Mouse (Mus musculus): ENCODE measurements around the gene Plpp1.

Plpp1 gene

DNA sequence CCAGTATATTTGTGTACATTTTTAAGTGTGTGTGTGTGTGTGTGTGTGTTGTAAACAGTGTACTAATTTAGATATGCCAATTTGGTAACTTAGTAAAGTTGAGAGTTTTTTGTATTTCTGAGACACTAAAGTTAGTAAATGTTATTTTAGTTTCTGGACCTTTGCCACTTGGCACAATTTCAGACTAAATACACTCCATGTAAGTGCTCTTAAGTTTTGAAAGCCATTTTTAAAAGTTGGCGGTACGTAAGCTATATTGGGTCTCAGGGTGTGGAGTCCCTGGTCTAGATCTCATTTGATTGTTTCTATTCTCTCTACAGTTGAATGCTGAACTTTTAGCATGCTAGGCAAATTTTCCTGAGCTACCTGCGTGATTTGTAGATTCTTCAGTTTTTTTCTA lies 17.5 kb downstream of the Plpp1 start:
- in situ Hi-C loops (cut with MboI) = no loop called here

DNA sequence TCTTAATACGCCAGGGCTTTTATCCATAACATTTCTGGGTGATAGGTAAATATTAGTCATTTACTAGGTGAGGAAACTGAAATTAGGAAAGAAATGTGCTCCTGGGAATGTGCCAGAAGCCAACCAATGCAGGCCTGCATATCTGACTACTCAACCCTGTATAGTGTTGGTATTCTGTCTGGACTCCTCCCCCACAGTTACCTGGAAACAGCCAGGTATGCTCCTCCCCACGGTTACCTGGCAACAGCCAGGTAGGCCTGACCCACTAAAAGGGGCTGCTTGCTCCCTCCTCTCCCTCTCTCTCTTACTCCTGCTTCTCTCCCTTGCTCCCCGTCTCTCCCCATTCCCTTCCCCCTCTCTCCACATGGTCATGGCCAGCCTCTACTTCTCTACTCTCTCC lies 21.8 kb downstream of the Plpp1 start:
- in situ Hi-C loops (cut with MboI) = no loop called here

DNA sequence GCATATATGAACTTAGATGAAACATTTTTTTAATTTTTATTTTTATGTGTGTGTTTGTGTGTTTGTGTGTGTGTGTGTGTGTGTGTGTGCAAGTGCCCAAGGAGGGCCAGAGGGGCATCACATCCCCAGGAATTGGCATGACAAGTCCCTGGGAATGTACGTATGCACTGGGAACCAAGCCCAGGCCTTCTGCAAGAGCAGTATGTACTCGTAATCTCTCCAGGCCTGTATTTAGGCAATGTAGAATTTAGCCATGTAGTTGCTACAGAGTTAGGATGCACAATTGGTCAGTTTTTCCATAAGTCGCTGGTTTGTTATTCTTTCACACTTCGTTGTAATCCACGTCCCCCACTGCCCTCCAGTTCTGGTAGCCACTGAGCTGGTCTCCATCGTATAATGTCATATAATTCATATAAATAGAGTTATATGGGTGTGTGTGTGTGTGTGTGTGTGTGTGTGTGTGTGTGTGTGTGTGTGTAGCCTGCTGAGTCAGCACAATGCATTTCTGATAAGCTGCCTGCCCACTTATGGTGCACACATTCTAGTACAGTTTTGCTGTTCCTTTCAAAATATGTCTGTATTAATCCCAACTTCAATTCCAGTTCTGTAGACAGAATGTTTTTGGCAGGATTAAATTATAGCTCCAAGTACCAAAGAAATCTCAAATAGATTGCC lies 22.8 kb downstream of the Plpp1 start:
- in situ Hi-C loops (cut with MboI) = no loop called here

DNA sequence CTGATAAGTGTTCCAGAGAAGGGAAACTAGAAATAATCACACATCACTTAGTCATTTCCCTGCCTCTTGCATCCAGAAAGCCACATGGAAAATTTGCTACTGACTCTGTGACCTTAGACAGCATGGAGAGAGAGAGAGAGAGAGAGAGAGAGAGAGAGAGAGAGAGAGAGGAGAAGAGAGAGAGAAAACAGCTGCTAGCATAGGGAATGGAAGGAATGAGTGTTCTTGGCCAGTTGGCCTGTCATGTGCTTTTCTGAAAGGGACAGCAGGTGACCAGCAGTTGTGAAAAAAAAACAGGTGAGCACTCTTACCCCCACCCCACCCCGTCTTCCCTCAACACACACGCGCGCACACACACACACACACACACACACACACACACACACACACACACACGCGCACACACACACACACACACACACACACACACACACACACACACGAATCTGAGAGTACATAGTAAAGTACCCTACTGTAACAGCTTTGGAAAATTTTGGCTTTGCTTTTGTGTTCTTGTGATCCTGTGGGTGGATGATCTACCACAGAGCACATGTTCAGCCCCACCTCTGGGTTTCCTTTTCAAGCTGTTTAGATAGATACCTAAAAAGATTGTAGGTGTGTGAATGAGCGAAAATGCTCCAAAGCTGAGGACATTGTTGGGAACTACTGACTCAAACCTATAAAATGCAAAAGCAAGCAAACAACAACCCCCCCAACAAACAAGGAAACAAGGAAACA lies 23.5 kb downstream of the Plpp1 start:
- in situ Hi-C loops (cut with MboI) = no loop called here

DNA sequence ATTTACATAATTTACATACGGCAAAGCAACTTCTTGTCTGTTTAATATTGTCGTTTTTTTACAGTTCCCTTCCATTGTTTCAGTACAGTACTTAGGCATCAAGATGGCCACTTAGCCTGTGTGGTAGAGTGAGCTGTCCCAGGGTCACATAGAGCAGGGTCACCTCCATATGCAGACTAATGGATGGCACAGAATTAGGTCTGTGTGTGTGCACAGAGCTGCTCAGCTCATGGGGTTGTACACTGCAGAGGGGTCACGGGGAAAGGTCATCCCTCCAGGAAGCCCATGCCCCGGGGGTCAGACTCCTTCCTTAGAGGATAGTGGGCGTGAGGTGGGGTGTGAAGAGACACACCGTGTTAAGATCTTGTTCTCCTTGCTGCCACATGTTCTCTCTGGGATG lies 24.9 kb downstream of the Plpp1 start:
- in situ Hi-C loops (cut with MboI) = no loop called here

DNA sequence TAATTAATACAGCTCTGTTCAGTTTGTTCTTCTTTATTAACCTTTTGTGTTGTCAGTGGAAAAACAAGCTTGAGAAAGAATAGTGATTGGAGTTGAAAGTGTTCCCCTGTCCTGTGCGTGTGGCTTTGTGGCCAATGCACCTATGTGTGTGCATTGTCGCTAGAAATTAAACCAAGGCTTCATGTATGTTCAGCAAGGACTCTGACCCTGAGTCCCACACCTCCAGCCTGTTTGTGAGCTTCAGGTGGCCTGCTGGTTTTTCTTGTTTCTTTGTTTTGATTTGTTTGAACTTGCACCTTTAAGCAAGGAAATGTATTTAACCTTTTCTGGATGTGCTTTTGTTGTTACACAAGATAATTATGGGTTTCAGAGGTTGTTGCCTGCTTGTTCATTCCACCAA lies 29.0 kb downstream of the Plpp1 start:
- in situ Hi-C loops (cut with MboI) = no loop called here

DNA sequence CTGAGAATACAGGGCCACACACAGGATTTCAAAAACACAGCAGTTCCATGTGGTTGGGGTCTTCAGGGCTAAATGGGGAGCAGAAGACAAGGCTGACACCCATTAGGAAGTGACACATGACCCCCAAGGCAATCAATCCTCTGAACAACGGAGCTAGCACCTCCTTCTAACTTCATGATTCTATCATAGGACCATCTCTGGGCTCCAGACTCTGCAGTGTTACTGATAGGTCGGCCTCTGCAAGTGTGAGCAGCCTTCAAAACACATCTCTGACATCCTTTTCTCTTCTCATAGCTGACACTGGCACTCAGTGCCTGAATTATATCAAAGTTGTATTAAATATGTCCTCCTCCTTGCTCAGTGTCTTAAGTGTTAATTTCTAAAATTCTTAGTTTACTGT lies 32.0 kb downstream of the Plpp1 start:
- in situ Hi-C loops (cut with MboI) = no loop called here

DNA sequence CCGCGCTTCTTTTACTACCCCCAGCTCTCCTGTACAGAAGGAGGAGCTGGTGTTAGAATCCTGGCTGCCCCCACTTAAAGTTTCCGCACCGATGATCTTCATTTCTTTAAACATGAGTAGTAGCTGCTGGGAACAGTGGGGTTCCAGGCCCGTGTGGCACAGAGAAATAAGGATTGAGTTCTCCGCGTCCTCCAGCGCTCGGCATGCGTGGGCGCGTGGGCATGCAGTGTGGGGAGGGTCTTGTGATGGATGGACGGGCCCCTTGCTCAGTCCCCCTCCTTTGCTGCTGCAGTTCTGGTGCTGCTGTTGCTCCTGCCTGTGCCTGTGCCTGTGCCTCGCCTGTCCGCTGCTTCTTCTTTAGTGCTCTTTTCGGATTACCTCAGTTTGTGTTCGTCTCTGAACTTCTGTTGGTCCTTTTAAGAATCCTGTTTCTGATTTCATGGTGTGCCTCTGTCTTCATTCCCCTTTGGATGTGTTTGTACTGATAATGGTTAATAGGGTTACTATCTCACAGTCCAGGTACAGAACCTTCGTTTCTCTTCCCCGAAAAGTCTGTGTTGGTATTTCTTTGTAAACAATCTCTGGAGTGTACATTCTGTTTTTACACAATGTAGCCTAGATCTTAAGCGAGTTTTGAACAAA lies 32.8 kb downstream of the Plpp1 start:
- in situ Hi-C loops (cut with MboI) = no loop called here

DNA sequence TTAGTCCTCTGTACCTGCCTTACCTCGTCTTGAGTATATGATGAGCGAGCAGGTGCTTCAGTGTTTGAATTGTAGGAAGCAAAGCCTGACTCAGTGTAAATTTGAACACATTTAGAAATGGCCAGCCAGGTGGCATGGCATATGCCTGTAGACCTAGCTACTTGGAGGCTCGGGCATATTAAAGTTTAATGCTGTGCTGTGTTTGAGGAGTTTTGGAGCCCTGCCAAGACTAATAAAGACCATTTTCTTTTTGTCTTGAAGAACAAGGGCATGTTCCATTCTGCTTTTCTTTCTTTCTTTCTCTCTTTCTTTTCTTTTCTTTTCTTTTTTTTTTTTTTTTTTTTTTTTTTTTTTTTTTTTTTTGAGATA lies 33.3 kb downstream of the Plpp1 start:
- in situ Hi-C loops (cut with MboI) = no loop called here

DNA sequence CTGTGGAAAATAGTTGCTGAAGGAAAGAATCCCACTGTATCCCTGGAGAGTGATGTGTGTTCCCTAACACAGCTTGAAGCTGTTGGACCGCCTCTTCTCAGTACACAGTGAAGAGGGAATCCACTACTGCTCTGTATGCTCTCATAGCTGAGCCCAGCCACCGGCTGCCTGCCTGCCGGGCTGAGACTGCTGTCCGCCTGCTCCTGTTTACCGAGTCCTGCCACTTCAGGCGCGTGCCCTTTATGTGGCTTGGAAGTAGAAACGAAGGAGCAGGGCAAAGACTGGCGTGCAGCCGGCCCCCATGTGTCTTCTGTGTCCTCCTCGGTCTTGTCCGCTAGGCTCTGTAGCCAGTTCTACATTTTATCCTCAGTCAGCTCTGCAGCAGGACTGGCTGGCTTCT lies 34.5 kb downstream of the Plpp1 start:
- in situ Hi-C loops (cut with MboI) = no loop called here

DNA sequence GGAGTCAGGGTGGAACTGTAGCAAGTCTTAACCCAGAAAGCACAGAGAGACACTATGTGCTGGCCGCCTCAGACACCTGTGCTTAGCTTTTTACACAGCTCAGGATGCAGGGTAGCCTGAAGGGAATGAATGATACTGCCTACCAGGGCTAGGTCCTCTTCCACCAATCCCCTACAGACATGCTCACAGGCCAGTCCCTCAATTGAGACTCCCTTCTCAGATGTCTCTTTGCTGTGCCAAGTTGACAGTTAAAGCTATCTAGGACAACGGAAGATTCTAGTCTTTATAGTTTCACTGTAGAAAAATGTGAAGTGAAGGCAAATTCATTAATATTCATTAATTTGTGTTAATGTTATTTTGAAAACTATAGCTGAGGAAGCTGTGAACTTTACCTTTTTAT lies 36.4 kb downstream of the Plpp1 start:
- in situ Hi-C loops (cut with MboI) = no loop called here

DNA sequence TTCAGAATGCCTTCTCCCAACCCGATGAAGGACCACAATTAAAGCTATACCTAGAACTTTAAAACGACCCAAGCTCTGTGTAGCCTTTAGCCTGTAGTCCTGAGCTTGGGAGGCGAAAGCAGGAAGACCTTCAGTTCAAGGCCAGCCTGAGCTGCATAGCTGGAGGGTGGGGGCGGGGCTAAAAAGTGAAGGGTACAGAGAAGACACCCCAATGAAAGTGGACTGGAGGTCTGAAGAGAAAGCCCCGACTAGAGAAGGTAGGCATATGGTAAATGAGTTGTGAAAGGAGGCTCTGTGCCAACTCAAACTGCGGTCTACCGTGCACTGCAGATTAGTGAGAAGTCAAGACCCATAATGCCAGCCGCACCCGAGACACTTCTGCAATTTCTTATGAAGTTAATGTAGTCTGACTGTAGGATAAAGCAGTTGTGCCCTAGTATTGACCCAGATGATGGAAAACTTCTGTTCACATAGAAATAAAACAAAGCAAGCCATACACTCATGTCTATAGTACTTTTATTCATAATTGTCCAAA lies 37.1 kb downstream of the Plpp1 start:
- in situ Hi-C loops (cut with MboI) = no loop called here

DNA sequence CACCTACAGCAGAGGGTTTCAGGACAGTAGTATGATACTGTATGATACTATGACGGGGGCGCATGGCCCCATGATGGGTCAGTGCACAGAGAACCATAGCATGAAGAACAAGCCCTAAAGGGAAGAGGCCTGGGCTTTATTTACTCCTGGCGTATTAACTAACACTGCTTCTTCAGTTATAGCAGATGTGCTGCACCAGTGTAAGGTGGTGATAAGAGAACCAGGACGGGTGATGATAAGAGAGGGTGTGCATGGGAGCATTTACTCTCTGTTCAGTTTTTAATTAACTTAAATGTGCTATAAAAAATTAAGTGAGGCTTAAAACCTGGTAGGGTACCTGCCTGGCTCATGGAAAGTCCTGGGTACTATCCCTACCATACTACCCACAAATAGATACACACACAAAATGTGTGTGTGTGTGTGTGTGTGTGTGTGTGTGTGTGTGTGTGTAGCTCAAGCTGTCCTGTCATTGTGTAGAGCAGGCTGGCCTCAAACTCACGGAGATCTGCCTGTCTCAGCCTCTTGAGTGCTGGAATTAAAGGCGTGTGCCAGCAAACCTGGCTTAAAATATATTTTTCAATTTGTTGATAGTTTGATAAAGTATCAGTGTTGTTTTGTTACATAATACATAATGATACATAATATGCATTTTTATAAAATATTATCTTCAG lies 38.1 kb downstream of the Plpp1 start:
- in situ Hi-C loops (cut with MboI) = no loop called here

DNA sequence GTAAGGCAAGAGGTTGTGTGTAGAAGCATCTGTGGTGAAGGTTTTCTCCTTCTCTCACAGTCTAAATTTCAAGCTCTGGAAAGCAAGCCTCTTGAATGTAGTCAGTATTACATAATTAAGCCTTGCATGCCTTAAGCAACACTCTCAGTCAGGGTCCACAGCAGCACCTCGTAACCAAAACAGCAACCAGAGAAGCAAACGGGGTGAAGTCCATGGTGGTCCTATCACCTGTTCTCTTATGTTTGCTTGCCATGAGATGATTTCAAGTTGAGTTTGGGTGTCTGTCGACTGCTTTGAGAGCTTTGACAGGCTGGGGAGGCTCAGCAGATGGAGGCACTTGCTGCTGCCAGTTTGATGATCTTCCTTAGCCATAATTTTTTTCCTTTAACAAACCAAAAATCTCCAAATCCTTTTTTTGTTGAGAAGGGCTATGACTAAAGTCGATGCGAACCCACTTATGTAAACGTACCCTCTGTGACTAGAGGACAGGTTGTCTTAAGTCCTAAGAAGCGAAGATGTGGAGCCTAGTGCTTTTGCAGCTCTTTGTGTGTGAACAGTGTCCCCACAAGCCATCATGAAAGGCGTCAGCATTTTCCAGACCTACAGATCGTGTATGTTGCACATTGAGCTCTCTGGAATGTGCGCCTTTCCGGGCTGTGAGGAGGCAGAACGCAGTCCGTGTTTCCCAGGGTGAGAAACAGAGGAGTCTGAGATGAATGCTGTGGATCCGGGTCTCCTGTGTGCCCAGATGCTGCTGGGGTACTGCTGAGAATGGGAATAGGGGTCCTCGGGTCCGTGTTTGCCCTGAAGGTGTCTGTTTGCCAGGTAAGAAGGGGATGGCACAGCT lies 39.9 kb downstream of the Plpp1 start:
- in situ Hi-C loops (cut with MboI) = no loop called here

DNA sequence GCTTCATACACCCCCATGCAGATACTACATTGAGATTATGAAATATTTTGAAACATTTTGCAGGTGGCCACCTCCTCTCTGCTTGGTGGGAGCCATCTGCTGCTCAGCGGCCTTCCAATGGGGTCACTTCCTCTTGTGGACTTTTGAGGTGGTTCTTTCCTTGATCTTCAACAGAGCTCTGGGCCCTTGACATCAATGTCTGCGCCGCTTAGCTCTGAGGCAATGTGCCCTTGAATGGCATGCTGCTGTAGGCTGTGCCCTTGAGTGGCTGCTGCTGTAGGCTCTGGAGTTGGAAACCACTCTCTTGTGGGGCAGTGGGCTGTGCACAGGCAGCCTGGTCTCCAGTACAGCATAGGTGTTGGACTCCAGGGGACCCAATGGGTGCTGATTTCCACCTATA lies 45.3 kb downstream of the Plpp1 start:
- in situ Hi-C loops (cut with MboI) = no loop called here

DNA sequence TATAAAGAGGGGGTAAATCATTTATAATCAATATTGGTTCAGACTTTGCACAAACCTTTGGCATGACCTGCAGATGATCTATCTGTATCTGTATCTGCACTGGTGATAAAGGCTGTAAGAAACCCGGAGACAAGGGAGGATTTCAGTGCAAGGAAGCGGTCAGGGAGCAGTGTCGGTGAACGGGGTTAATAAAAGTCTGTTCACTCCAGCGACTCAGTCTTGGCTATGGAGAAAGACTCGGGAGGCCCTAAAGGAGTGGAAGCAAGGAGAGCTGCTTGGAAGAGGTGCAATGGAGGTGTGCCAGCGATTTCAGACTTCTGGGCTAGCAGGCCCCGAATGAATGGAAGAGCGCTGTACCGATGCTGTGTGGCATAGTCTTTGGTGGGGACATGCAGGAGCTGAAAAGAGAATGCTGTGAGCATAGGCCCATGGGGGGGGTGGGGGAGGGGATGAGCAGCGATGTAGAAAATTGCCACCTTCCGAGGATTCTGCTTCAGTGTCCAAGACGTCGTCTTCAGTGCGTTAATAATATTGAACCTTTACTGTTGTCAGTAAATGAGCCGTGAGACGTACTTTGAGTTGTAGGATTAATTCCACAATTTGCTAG lies 53.2 kb downstream of the Plpp1 start:
- in situ Hi-C loops (cut with MboI) = no loop called here

DNA sequence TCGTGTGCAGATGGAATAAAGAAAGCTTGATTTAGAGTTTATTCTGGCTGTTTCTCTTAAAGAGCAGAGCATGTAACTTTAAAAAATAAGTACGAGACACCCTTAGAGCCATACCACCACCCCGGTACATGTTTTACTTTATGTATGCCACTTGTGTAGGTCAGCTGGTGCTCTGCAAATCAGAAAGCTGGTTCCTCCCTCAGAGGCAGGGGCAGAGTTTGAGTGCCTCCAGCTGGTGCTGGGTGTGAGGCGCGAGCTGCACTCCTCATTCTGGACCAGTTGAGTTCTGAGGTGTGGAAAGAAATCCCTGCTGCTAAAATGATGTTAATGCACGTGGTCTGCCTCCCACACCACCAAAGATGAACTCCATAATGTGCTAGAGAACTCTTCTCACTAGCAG lies 53.8 kb downstream of the Plpp1 start:
- in situ Hi-C loops (cut with MboI) = no loop called here

DNA sequence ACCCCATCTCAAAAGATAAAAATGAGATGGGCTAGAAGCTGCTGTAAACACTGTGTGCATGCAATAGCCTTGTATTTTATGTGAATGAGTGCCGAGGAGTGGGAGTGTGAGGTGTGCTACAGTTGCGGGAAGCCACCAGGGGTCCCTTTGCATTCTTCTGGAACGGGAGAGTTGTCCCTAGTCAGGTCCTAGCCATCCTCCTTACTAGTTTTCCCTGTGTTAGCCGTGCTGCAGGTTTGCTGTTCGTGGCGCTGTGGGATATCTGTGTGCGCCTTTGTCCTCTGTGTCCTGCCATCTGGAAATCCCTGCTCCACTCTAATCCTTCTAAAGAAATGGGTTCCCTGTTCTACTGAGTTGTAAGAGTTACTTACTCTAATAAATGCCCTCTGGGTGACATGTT lies 57.3 kb downstream of the Plpp1 start:
- in situ Hi-C loops (cut with MboI) = no loop called here

DNA sequence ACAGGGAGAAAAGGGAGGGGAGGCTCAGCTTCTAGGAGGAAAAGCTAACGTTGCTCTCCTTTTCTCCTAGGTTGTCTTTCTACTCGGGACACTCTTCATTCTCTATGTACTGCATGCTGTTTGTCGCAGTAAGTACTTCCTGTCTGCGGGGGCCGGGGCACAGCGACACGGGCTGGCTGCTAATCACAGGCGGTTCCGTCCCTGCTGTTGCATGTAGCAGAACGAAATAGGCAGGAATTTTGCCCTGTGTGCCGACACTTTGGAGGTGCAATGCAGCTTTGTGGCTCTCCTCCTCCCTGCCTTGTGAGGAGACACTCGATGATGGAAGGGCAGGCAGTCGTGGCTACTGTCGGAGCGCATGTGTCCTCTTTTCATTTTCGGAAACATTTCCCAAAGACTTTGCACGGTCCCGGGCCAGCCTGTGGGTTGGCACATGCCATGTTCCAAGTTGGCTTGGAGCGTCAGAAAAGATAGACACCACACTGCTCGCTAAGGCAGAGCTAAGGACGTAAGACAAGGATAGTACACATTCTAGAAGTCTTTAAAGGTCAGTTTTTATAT lies 59.1 kb downstream of the Plpp1 start:
- in situ Hi-C loops (cut with MboI) = no loop called here

DNA sequence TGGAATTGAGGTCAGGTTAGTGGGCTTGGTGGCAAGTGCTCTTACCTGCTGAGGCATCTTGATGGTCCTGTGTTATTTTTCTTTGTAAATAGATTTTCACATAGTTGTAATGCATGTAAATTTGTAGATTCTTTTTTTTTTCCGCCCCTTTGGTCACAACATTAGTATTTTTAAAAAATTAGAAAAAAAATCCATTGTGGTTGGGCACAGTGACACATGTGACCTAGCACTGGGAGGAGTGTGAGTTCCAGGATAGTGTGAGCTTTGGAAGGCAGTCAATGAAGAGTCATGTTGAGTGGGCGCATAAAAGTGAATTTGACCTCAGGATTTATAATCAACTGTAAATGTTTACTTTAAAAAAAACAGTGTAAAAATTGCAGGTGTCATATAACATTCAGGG lies 59.8 kb downstream of the Plpp1 start:
- in situ Hi-C loops (cut with MboI) = no loop called here

DNA sequence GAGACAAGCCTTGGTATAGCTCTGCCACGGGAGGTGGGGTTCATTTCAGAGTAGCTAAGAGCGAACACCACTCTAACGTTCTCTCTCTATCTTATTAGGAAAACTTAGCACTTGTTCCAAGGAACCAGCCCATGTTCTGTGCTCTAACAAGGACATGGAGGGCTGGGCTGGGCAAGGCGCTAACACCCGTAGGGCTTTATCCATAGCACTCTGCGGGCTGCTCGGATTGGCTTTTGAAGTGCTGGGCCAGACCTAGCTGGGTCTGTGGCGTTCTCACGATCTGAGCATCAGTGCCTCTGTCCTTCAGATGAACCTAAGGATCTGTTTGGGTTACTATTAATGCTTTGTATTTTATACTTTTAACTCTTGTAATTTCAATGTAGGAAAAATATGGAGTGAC lies 60.3 kb downstream of the Plpp1 start:
- in situ Hi-C loops (cut with MboI) = no loop called here

Measured in mature B cell (primary cell).